Mouse (Mus musculus) gastrocnemius, postnatal 36 days (tissue): ENCODE results near the gene Dapp1. TPM values are rescaled to one million over a fixed set of nuclear protein-coding genes. Genes with fewer than 3 reads are reported as not detected.

Source experiments
- total RNA-seq, 2 experiments: library from RNA; stranded (reverse); gene quantifications; 2 replicates each; pipeline ENCODE4 v1.2.3; 2021

The Dapp1 gene
- total RNA-seq, 2 experiments from 2014 or later, result 1.2 to 1.3 TPM

Other genes starting within 250 kb of the Dapp1 start
- gene H2afz, start 117.1 kb downstream of the Dapp1 start, total RNA-seq, result 10 to 100 TPM; 65.6 to 74.7 TPM
- 1 to 10 TPM; 6.9 to 7.2 TPM for gene Dnajb14, start 113.9 kb downstream of the Dapp1 start, total RNA-seq
- gene Lamtor3, start 63.0 kb downstream of the Dapp1 start, total RNA-seq, result 10 to 100 TPM; 45.2 to 48.5 TPM
- gene 1110002E22Rik, start 83.5 kb upstream of the Dapp1 start, total RNA-seq, result 100 to 1,000 TPM; 112 to 114 TPM
- gene Gm5105, start 85.8 kb upstream of the Dapp1 start, total RNA-seq, result 1 to 10 TPM; 1.3 to 1.9 TPM
- gene Trmt10a, start 161.9 kb upstream of the Dapp1 start, total RNA-seq, result 1 to 10 TPM; 1.9 to 2.1 TPM
- 1 to 10 TPM; 1.2 to 1.5 TPM for gene Mttp, start 163.4 kb upstream of the Dapp1 start, total RNA-seq
- not detected for gene 4930579F01Rik, start 212.3 kb upstream of the Dapp1 start, total RNA-seq
- gene Adh7, start 236.2 kb upstream of the Dapp1 start, total RNA-seq, result under 1 TPM; 0.27 to 0.46 TPM